Mouse (Mus musculus) R1 (cell line): Measurements from ENCODE around the gene 1110017D15Rik.

Experiments
- DNase-seq: peaks from one replicate; pipeline ENCODE4 v3.0.0-alpha.2; 2018; ENCODE audit warnings: low read depth, low spot score

Gene 1110017D15Rik

GRCm38 (mm10) chr4:41517233-41517632, at the start of gene 1110017D15Rik:
TSS of gene 1110017D15Rik (minus strand) at chr4:41517333.
- DNase-seq: no peak

GRCm38 (mm10) chr4:41566123-41566522, 49.0 kb upstream of the 1110017D15Rik start:
- peak; percentile 31 for DNase-seq

- no peak for DNase-seq
Measured at GRCm38 (mm10) chr4:41563297-41563696, 46.2 kb upstream of the 1110017D15Rik start.

- DNase-seq: no peak
Measured at GRCm38 (mm10) chr4:41557092-41557491, 40.0 kb upstream of the 1110017D15Rik start.

GRCm38 (mm10) chr4:41556311-41556953, 39.3 kb upstream of the 1110017D15Rik start:
- no peak for DNase-seq

GRCm38 (mm10) chr4:41554994-41555663, 38.0 kb upstream of the 1110017D15Rik start:
- no peak for DNase-seq

GRCm38 (mm10) chr4:41553116-41553515, 36.0 kb upstream of the 1110017D15Rik start:
- no peak for DNase-seq

- peak; percentile 76 for DNase-seq
Measured at GRCm38 (mm10) chr4:41552529-41552928, 35.4 kb upstream of the 1110017D15Rik start.

- no peak for DNase-seq
Measured at GRCm38 (mm10) chr4:41547086-41547485, 30.0 kb upstream of the 1110017D15Rik start.

- peak; percentile 53 for DNase-seq
Measured at GRCm38 (mm10) chr4:41545985-41546384, 28.9 kb upstream of the 1110017D15Rik start.

- no peak for DNase-seq
Measured at GRCm38 (mm10) chr4:41542136-41542535, 25.0 kb upstream of the 1110017D15Rik start.

GRCm38 (mm10) chr4:41534866-41535265, 17.7 kb upstream of the 1110017D15Rik start:
- no peak for DNase-seq

GRCm38 (mm10) chr4:41532420-41532819, 15.3 kb upstream of the 1110017D15Rik start:
- peak; percentile 55 for DNase-seq

- no peak for DNase-seq
Measured at GRCm38 (mm10) chr4:41527996-41528395, 10.9 kb upstream of the 1110017D15Rik start.

- no peak for DNase-seq
Measured at GRCm38 (mm10) chr4:41527076-41527475, 9.9 kb upstream of the 1110017D15Rik start.

GRCm38 (mm10) chr4:41526553-41526952, 9.4 kb upstream of the 1110017D15Rik start:
- no peak for DNase-seq

- no peak for DNase-seq
Measured at GRCm38 (mm10) chr4:41524829-41525228, 7.7 kb upstream of the 1110017D15Rik start.

GRCm38 (mm10) chr4:41523839-41524238, 6.7 kb upstream of the 1110017D15Rik start:
- no peak for DNase-seq

GRCm38 (mm10) chr4:41522788-41523187, 5.7 kb upstream of the 1110017D15Rik start:
- DNase-seq: peak; percentile 67

GRCm38 (mm10) chr4:41522136-41522535, 5.0 kb upstream of the 1110017D15Rik start:
- no peak for DNase-seq

GRCm38 (mm10) chr4:41520641-41521040, 3.5 kb upstream of the 1110017D15Rik start:
- DNase-seq: peak; percentile 63

GRCm38 (mm10) chr4:41519195-41519594, 2.1 kb upstream of the 1110017D15Rik start:
- no peak for DNase-seq

- no peak for DNase-seq
Measured at GRCm38 (mm10) chr4:41518349-41518748, 1.2 kb upstream of the 1110017D15Rik start.
